Mouse (Mus musculus): ENCODE results near the gene Mamstr.

Gene Mamstr

GRCm38 (mm10) chr7:45639561-45640027 lies at the start of gene Mamstr:
TSS of gene Mamstr (plus strand) at chr7:45639977.
- no peak for DNase-seq (ENCODE audit: low spot score)

GRCm38 (mm10) chr7:45590874-45591273 lies 48.9 kb upstream of the Mamstr start:
- DNase-seq (ENCODE audit: low spot score): no peak

DNA sequence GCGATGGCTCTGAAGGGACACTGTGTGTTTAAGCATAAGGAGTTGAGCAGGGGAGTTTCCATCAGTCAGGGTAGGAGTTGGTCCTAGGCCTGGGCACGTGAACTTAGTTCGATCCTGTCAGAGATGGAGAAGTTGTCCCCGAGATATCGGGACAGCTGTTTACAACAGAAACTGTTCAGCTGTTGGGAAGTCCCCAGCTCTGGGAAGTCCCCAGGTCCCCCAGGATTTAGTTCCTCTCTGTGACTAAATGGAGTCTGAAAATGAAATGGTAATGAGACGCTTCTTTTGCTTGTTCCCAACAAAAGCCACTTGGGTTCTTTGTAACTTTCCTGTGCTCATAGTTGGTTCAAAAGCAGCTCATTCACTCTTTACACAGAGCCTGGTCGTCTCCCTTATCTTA lies 47.9 kb upstream of the Mamstr start:
- no peak for DNase-seq (ENCODE audit: low spot score)

DNA sequence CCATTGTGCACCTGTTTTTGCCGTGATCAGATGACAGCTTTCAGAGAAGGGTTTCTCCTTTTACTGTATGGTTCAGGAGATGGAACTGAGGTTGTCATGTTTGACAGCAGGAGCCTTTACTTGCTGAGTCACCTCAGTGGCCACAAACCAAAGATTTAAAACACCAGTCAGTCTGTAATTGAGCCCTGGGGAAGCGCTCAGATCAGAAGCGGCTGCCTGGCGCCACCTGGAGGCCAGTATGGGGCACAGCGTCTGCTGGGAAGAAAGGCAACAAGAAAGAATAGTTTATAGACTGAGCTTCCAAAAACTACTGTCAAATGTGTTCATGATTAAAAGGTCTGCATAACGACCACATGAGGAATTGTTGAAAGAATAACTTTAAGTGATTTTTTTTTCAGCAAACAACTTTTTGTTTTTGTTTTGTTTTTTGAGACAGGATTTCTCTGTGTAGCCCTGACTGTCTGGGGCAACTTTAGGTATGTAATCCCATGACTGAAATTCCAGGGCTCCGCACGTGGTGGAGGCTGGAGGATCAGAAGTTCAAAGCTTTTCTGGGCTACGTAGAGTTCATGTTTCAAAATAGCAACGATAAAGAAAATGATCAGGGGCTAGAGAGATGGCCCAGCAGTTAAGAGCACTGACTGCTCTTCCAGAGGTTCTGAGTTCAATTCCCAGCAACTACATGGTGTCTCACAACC lies 46.5 kb upstream of the Mamstr start:
- DNase-seq (ENCODE audit: low spot score): no peak

GRCm38 (mm10) chr7:45595176-45595575 lies 44.6 kb upstream of the Mamstr start:
- no peak for DNase-seq (ENCODE audit: low spot score)

DNA sequence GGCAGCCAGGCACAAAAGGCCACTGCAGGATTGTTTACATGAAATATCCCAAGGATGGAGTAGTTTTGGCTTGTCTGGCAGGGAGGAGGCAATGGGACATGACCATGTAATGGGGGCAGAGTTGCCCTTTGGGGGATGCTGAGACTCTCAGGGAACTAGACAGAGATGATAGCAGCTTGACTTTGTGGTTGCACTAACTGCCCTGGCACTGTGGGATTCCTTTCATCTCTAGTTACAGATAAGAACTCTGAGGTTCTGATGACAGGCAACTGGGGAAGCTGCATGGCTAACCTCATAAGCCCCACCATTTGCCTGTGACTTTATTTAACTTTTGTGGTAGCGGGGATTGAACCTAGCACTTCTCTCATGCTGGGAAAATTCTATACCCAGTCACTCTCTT lies 43.7 kb upstream of the Mamstr start:
- DNase-seq (ENCODE audit: low spot score): no peak

DNA sequence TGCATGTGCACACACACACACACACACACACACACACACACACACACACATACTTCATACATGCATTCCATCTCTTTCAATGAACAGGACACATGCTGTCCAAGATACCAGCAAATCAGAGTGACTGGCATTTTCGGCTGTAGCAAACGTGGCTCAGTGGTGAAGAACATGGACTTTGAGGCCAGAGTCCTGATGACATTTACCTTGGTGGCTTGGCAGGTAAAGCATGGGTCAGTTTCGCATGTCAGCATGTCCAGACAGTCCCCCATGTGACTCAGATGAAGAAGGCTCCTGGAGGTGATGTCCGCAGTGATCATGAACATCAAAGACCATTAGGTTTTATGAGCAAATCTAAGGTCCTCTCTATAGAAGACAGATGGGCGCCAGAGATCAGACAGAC lies 42.8 kb upstream of the Mamstr start:
- DNase-seq (ENCODE audit: low spot score): no peak

DNA sequence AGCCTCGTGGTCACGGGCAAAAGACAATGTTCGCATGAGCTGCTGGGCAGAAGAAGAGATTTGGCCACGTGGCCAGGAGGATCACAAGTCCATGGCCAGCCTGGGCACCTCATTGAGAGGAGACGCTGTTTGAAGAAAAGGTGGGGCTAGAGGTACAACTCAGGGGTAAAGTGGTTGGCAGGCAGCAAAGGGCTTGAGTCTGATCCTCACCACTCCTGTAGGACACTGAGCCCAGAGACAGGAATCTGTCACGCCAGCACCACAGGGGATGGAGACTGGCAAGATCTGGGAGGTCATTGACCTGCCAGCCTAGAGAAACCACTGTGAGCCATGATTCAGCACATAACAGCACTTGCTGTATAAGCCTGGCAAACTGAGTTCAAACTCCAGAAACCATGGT lies 42.2 kb upstream of the Mamstr start:
- no peak for DNase-seq (ENCODE audit: low spot score)

GRCm38 (mm10) chr7:45598960-45599879 lies 40.6 kb upstream of the Mamstr start:
- no peak for DNase-seq (ENCODE audit: low spot score)

DNA sequence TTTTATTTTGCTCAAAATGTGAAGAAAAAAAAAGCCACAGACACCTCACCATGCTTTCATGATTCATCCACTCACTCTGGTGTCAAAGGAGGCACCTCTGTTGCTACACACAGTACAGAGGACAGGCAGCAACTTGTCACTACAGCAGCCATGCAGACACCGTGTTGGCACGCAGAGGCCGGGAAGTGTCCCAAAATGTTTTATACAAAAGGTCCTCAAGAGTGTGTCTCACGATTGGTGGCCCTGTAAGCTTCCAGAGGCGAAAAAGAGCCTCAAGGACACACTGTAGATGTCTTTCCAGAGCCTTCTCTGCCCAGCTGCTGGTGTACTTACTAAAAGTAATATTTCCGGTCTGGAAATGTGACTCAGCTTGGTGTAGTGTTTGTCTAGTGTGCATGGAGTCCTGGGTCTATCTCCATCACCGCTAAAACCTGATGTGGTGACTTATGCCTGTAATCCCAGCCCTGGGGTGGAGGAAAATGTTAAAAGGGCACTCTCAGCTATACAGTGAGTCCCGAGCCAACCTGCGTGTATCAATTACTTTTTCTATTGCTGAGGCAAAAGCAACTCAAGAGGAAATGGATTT lies 34.0 kb upstream of the Mamstr start:
- no peak for DNase-seq (ENCODE audit: low spot score)

GRCm38 (mm10) chr7:45609511-45609910 lies 30.3 kb upstream of the Mamstr start:
- DNase-seq (ENCODE audit: low spot score): no peak

GRCm38 (mm10) chr7:45616277-45616676 lies 23.5 kb upstream of the Mamstr start:
- DNase-seq (ENCODE audit: low spot score): no peak

GRCm38 (mm10) chr7:45617042-45617695 lies 22.6 kb upstream of the Mamstr start, which contains the start of gene Fut1:
TSS of gene Fut1 (plus strand) at chr7:45617289.
- no peak for DNase-seq (ENCODE audit: low spot score)

- DNase-seq (ENCODE audit: low spot score): no peak
These were observed 21.5 kb upstream of the Mamstr start for GRCm38 (mm10) chr7:45618316-45618715.

DNA sequence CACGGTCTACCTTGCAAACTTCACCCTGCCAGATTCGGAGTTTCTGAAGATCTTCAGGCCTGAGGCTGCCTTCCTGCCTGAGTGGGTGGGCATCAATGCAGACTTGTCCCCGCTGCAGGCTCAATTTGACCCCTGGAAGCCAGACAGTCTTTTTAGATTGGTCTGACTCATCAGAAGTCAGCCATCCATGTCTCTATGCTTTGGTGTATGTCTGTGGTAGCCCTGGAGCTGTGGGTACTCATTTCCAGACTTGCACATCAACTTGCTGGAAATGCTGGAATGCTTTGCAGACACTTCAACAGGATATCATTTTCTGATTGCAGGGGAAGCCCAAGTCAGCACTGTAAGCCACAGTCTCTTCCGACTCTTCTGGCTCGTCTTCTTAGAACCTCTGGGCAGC lies 20.2 kb upstream of the Mamstr start:
- DNase-seq (ENCODE audit: low spot score): no peak

GRCm38 (mm10) chr7:45621443-45621842 lies 18.3 kb upstream of the Mamstr start, which contains the start of gene Izumo1:
TSS of gene Izumo1 (plus strand) at chr7:45621811.
- no peak for DNase-seq (ENCODE audit: low spot score)

DNA sequence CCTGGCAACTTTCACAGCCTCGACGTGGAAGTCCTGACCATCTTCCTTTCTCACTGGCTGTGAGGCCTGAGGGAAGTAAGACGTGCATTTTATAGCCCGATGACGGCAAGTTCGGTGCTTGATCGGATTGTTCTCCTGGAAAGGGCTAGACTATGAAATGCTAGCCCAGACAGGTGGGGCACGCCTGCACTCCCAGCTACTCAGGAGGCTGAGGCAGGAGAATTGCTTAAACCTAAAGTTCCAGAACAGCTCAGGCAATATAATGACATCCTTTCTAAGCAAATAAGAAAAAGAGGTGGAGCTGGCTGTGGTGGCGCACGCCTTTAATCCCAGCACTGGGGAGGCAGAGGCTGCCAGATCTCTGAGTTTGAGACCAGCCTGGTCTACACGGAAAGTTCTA lies 16.3 kb upstream of the Mamstr start:
- DNase-seq (ENCODE audit: low spot score): no peak

DNA sequence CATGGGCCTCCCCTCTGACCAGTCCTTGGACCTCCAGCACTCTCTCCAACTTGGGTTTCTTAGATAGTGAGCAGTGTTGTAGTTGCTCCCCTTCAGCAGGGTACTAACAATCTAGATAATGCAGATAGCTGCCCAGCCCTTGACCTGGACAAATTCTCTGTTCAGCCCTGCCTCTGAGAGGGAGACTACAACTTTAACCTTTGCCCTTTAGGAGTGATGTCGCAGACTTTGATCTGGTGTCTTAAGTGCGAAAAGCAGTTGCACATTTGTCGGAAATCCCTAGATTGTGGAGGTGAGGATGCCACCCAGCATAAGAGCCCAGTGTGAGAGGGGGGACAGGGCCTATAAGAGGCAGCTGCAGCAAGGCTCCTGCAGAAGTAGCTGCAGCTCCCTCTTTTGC lies 15.1 kb upstream of the Mamstr start:
- DNase-seq (ENCODE audit: low spot score): no peak

DNA sequence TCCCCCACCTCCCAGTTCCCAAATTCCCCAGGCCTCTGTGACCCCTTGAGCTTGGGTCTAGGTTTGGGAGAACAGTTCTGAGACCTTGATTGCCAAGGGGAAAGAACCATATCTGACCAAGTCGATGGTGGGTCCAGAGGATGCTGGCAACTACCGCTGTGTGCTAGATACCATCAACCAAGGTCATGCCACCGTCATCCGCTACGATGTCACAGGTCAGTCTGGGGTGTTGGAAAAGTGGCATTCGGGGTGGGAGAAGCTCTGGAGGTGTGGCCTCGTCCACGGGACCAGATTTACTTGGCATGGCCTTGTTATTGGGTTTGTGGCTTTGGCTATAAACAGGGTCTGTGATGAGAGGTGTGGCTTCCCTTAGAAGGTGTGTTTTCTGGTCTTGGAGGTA lies 14.3 kb upstream of the Mamstr start:
- DNase-seq (ENCODE audit: low spot score): no peak

GRCm38 (mm10) chr7:45626571-45627076 lies 13.2 kb upstream of the Mamstr start:
- no peak for DNase-seq (ENCODE audit: low spot score)

GRCm38 (mm10) chr7:45627261-45627660 lies 12.5 kb upstream of the Mamstr start, which contains the start of gene Rasip1:
TSS of gene Rasip1 (plus strand) at chr7:45627488.
- DNase-seq (ENCODE audit: low spot score): no peak
